Mouse (Mus musculus) E14TG2a.4 (cell line): ENCODE measurements around the gene Slc30a7.

Experiments
- CTCF ChIP-seq: conservative IDR thresholded peaks from 2 replicates; pipeline ENCODE4 v1.5.1; 2014; ENCODE audit warnings: low read length
- NANOG ChIP-seq: IDR thresholded peaks from 2 replicates; pipeline ENCODE4 v1.6.1; 2014; ENCODE audit warnings: borderline replicate concordance, low read length, mixed read lengths

DNA sequence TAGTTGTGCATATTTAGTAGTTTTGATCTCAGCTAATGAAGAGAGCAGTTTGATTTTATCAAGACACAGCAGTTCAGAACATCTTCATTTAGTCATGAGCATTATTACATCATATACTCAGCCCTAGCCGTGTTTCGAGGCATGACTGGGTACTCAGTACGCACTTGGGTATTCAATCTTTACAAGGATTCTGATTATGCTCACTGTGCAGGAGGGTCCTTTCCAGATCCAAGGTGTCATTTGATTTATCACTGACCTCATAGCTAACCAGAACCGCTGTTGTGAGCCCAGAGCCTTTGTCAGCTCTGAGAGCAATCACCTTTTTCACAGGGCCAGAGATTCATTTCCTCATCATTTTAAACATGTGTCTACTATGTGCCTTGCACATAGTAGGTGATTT, 101.6 kb downstream of the Slc30a7 start:
- TF ChIP-seq CTCF (no peak), NANOG (no peak)
